Mouse (Mus musculus) CH12F3 (cell line): ENCODE data around the gene Hecw2.

Source experiments
- in situ Hi-C: fragments of 300-500 bp; cut with MboI; formaldehyde crosslinking; loops from 2 replicates; pipeline ENCODE4 v1.14.3; 2020; ENCODE audit warnings: low sequenced_read_pairs

Gene Hecw2

GRCm38 (mm10) chr1:53909118-53909517, 285.9 kb downstream of the Hecw2 start:
- in situ Hi-C loops, result no loop called here

DNA sequence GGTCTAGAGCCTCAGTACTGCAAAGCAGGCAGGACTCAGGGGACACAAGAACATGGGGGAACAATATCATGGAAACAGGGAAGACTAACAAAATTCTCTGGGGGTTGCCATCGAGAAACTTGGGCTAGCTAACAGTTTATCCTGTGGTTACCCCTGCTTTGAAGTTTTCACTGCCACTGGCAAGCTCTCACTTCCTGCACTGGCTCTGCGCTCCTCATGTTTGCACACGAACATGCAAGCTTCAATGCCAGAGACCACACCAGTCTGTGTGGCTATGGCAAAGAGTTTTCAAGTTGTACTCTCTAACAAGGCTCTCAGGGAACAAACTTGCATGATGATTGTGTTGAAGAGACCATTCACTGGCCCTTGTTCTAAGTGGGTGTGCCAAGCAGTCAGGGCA, 288.8 kb downstream of the Hecw2 start:
- in situ Hi-C loops, result no loop called here

- in situ Hi-C loops, result no loop called here
Measured at GRCm38 (mm10) chr1:53900416-53900815, 294.6 kb downstream of the Hecw2 start.

DNA sequence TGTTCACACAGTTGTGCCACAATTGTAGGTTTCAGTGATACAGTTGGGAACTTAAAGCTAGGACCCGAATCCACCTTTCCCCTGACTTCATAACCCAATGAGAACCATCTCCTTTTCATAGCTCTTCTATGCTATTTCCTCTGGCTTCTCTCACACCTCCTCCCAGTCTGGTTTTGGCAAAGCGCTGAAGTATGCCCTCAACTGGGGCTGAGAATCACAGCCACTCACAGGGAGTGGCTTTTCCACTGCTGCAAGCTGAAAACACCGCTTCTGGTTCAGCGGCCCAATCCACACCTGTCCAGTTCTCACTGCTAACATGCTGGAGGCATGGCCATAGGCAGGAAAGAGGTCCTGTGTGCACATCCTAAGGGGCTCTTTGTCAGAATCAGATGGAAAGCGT, 300.7 kb downstream of the Hecw2 start:
- in situ Hi-C loops, result no loop called here

- in situ Hi-C loops, result no loop called here
Measured at GRCm38 (mm10) chr1:53890380-53890779, 304.6 kb downstream of the Hecw2 start.

DNA sequence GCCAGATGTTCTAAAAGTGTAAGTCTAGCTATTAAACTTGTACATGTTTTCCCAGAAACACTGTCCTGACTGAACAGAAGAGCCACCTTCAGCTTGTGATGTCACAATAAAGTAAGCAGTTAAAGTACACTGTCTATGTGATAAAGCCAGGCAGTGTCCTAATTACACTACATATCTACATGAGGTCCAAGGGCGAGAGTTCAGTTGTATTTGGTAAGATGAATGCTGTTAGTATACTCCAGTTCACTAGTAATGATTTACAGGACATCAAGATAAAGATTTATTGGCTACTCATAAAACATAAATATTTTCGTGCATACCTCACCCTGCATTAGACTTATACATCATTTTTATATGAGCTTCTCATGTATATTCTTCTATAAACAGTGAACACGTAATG, 305.2 kb downstream of the Hecw2 start:
- in situ Hi-C loops, result loop anchor here (5.0 kb wide), 1 partner anchor 118 kb away; no protein-coding TSS in a partner anchor

DNA sequence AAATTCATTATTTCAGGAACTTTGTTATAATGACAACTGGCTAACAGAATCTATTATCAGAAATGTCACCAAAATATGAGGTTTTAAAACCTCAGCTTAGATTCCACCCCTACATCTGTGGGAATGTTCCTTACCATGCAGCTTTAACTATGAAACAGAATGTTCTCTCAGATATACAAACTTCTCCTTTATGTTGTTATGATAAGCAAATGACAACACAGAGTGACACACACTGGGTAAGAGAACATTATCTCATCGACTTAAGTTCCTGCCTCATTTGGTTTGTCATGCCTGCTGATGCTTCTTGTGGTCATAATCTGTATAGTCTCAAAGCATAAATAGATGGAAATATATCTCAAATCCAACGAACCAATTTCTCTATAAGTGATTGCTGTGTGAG, 312.5 kb downstream of the Hecw2 start:
- in situ Hi-C loops, result no loop called here

DNA sequence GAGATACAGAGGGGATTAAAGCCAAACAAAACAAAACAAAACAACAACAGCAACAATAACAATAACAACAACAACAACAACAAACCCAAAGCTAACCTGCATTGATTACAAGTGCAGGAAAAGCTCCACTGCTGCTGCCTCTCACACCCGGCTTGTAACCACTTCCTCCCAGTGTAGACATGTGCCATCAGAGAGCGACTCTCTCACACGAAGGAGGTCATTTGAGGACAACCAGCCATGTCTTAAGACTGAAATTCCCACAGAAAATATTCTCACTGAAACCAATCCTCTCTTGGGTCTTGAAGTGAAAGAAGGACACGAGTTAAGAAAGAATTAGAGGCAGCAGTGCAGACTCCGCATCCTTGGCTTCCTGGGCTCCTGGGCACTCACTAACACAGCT, 319.0 kb downstream of the Hecw2 start:
- in situ Hi-C loops, result no loop called here

DNA sequence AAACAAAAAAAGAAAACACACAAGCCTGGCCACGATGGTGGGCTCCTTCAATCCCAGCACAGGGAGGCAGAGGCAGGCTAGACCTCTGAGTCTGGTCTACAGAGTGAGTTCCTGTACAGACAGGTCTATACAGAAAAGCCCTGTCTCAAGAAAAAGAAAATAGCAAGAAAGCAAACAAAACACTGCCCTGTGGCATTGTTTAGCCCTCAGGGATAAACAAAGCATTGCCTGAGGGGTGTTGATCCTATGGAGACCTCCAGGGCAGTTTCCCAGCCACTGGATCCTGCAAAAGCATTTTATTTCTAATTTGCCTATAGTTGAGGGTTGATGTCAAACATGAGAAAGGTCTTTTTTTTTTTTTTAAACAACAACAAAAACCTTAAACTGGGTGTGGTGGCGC, 327.7 kb downstream of the Hecw2 start:
- in situ Hi-C loops, result no loop called here

DNA sequence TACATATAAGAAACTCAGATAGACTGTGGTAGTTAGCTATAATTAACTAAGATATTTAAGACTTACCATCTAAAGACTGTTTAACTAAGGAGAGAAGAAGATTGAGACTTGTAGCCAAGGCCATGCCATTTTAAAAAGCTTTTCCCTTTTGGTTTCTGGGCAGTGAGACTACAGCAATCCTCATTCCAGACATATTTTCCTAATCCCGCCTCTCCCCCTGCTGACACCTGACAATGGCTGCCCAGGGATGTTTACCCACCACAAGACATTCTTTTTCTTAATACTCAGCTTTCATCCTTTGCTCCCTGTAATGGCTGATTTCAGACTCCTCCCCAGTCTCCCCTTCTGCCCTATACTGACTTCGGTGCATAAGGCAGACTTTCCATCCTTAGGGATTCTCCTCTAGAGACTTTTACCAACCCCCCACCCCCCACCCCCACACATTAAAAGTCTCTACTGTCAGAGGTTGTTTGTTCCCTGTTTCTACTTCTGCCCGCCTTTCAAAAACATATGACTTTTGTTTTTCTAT, 328.5 kb downstream of the Hecw2 start:
- in situ Hi-C loops, result no loop called here

DNA sequence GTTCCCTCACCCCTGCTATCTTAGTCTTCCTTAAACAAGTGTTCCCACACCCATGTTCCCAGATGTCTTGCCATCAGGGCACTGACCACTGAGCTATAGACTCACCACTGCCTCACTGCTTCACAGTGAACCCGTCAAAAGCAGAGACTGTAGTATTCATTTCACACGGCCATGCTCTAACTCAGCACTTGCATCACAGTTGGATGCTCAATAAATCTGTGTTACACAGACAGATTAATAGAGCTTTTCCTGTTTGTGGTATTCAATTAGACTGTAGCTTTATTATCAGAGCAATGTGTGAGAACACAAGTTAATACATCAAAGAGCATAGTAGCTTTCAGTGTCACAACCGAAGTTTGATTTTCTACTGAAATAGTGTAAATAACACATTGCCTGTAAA, 330.9 kb downstream of the Hecw2 start:
- in situ Hi-C loops, result no loop called here

DNA sequence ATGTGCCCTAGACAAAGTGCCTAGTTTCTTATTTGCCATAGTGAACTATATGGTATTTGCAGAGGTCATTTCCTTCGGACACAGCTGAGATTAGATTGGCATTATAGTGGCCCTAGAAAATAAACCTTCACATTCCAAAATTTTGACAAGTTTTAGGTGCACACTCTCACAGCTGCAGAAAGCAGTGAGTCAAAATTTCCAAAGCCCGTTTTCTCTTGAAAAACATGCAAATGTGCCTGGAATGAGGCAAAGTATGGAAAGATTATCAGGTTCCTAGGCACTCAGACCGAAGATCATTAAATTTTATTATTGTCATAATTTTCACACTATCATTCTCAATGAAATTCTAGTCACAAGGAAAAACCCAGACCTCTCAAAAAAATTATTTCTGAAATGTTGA, 334.4 kb downstream of the Hecw2 start:
- in situ Hi-C loops, result no loop called here

DNA sequence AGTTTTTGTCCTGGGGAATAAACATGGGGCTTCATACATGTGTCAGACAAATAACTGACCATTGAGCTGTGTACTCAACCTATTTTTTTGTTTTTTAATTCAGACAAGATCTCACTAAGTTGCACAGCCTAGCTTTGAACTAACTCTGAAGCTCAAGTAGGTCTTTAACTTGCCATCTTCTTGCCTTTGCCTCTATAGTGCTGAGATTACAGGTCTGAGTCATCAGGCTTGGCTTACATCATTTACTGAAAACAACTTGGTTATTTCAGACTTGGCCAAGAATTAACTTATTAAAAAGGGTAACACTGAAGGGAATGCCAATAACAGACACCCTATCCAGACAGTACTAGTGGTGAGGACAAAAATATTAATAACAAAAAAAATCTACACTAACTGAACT, 335.8 kb downstream of the Hecw2 start:
- in situ Hi-C loops, result no loop called here

DNA sequence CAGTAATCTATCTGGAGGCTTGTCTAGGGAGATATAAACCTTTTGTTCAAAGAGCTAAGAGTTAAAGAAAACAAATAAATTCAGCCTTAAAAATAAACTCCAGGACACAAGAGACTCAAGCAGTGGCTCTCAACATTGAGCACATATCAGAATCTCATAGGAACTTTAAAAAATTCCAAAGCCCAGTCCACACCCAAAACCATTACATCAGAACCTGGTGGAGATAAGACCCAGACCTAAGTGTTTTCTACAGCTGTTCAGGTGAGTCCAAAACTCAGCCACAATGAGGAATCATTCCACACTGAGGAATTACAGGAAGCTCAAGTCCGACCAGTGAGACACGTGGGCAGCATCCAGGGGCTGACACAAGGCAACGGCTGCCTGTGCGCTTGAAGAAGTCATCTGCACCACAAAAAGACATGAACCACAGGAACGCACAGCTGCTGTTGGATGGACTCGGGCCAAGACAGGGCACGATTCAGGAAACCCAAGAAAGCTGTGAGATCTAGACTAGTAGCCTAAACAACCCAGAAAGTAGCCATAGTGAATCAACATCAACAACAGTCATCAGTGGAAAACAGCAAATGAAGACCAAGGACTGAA, 338.4 kb downstream of the Hecw2 start:
- in situ Hi-C loops, result no loop called here

DNA sequence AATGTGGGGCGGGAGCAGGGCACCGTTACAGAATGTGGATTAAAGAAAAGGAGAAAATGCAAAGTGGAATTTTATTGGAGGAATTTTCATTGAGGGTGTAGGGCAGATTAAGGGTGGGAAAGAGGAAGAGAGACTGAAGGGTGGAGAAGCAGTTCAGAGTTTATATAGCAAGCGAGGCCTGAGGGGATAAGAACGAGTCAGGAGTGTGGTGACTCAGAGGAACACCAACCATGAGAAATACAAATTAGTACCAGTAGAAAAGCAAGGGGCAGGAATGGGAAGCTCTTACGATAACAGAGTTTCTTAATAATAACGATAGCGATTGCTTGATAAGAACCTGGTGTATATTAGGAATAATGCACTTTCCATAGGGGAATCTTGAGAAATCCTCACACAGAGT, 339.2 kb downstream of the Hecw2 start:
- in situ Hi-C loops, result no loop called here

DNA sequence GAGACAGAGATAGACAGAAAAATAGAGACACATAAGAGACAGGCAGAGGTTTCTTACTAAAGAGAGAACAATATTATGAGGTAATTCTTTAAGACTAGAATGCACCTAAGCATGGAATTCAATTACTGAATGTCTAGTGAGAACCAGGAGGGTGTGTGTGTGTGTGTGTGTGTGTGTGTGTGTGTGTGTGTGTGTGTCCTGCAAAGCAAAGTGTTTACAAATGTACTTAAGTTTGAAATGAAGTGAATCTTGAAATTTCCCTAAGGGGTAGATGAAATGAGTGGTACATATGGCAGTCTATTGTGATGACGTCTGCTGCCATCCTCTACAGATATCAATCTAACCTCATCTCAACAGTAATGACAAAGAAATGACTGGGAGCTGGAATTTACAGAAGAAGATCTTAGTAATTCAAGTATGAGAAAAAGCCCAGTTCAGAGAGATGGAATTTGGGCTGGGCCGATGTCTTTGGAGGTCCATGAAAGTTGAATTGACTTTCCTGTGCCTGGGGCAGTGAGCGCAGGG, 342.8 kb downstream of the Hecw2 start:
- in situ Hi-C loops, result no loop called here

- in situ Hi-C loops, result no loop called here
Measured at GRCm38 (mm10) chr1:53851334-53851733, 343.6 kb downstream of the Hecw2 start.

GRCm38 (mm10) chr1:53850891-53851290, 344.1 kb downstream of the Hecw2 start:
- in situ Hi-C loops, result no loop called here

DNA sequence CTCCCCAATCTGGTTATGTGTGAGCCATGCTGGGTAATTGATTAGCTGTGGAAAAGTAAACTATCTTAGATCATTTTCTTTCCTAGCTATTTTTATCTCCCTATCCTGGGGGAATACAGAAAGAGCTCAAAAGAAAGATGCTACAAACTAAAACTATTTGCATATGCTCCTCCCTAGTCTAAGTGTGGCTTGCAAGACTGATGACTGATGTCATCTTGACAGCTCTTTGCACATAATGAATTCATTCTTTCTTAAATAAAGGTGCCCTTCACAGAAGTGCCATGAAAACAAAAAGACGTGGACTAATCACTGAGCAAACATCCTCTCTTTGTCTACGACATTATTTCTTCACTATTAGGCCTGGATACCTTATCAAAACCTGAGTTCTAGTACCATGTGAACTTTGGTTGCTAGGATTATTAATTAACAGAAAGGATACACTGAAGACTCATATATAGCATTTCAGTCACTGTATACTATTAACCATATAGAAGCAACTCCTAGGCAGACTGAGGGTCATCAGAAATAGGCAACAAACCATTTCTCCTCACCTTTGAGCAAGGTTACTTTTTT, 348.2 kb downstream of the Hecw2 start:
- in situ Hi-C loops, result no loop called here

GRCm38 (mm10) chr1:53845854-53846253, 349.1 kb downstream of the Hecw2 start:
- in situ Hi-C loops, result no loop called here

DNA sequence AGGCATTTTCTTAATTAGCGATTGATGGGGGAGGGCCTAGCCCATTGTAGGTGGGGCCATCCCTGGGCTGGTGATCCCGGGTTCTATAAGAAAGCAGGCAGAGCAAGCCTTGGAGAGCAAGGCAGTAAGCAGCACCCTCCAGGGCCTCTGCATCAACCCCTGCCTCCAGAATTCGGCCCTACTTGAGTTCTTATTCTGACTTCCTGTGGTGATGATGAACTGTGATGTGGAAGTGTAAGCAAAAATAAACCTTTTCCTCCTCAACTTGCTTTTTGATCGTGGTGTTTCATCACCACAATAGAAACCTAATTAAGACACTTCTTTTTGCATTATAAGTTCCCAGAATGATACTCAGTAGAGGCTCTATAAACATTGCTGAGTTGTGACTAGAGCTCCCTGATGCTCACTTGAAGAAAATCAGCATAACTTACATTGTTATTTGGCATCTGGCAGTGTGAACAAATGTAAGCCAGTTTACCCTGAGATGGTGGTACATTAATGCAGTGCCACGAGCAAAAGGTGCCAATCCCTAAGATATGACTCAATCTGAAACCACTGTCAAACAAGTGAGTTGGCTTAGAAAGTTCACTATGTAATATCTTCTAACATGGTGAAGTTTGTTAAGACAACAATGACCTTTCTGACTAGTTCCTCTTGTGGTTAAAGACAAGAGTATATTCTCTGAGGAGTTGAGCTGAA, 349.9 kb downstream of the Hecw2 start:
- in situ Hi-C loops, result no loop called here
